Mouse (Mus musculus) stomach, postnatal 0 days (tissue): ENCODE measurements around the gene Trim10. TPM values are rescaled to one million over a fixed set of nuclear protein-coding genes. Genes with fewer than 3 reads are reported as not detected.
"Not testable (repeated sequence)": the region's sequence is repeated elsewhere in the genome, so short reads cannot be mapped to it uniquely, and the experiment has no call there.

ENCODE experiments used
- ATAC-seq: fragments of 200-750 bp; cut with Nextera tagmentation; 2 replicates; pipeline ENCODE4 v1.8.0; 2017; ENCODE audit not compliant: low FRiP score, low TSS enrichment
- DNase-seq: peaks from one replicate; pipeline ENCODE4 v3.0.0-alpha.2; 2016; ENCODE audit warnings: low spot score
- H3K27ac ChIP-seq: fragments of 300-500 bp; sonication (generic); replicated peaks from 2 replicates; pipeline ENCODE4 v1.5.1; 2014; ENCODE audit warnings: mild to moderate bottlenecking, control low read depth
- H3K27me3 ChIP-seq: fragments of 300-500 bp; sonication (generic); 2 replicates; pipeline ENCODE4 v1.6.1; 2014; ENCODE audit warnings: low read length; ENCODE audit not compliant: control insufficient read depth, insufficient read depth
- H3K36me3 ChIP-seq: fragments of 300-500 bp; sonication (generic); 2 replicates; pipeline ENCODE4 v1.6.1; 2014; ENCODE audit warnings: low read length, mixed read lengths; ENCODE audit not compliant: control insufficient read depth, insufficient read depth
- H3K4me1 ChIP-seq: fragments of 300-500 bp; sonication (generic); replicated peaks from 2 replicates; pipeline ENCODE4 v1.6.1; 2014; ENCODE audit warnings: antibody characterized with exemption; ENCODE audit not compliant: control insufficient read depth, insufficient read depth
- H3K4me2 ChIP-seq: fragments of 300-500 bp; sonication (generic); replicated peaks from 2 replicates; pipeline ENCODE4 v1.6.1; 2014; ENCODE audit warnings: low read depth, mild to moderate bottlenecking, control low read depth, moderate library complexity
- H3K4me3 ChIP-seq: fragments of 300-500 bp; sonication (generic); 2 replicates; pipeline ENCODE4 v1.5.1; 2014; ENCODE audit warnings: low read depth, low read length, control low read depth
- H3K9ac ChIP-seq: fragments of 300-500 bp; sonication (generic); 2 replicates; pipeline ENCODE4 v1.6.1; 2014; ENCODE audit warnings: mild to moderate bottlenecking, low read length, control low read depth, mixed read lengths
- H3K9me3 ChIP-seq: fragments of 300-500 bp; sonication (generic); 2 replicates; pipeline ENCODE4 v1.6.1; 2016; ENCODE audit warnings: low read length; ENCODE audit not compliant: control insufficient read depth
- CTCF ChIP-seq: IDR thresholded peaks from 2 replicates; pipeline ENCODE4 v1.5.1; 2016; ENCODE audit warnings: antibody characterized with exemption, low read depth, mild to moderate bottlenecking, moderate library complexity
- EP300 ChIP-seq: optimal IDR thresholded peaks from 2 replicates; pipeline ENCODE3; 2016; ENCODE audit warnings: antibody characterized with exemption
- WGBS: fragments of 180-500 bp; shearing (Covaris S2); extraction: QIAGEN DNeasy Blood & Tissue Kit; methylation state at CpG from one replicate; pipeline ENCODE4 v1.1.7; 2014; 5-methylcytosine and 5-hydroxymethylcytosine counted together
- polyA plus RNA-seq: library from polyadenylated mRNA; unstranded; fragments of >200 nt; fragmentation: Nextera tagmentation; extraction: Ambion mirVana; gene quantifications from 2 replicates; pipeline ENCODE4 v1.2.1, GENCODE M21; 2015

The Trim10 gene
- polyA plus RNA-seq: 0.28 and 0.32 TPM in 2 replicates

GRCm38 (mm10) chr17:36869284-36869954 is at the start of gene Trim10:
TSS of gene Trim10 (plus strand) at chr17:36869574.
- H3K4me3 ChIP-seq: no peak within 1 kb of the TSS
- H3K4me1 ChIP-seq: no peaks in the 10 kb centered on the region
- H3K36me3 ChIP-seq: no peaks in the 10 kb centered on the region
- DNase-seq (peak; percentile 22), ATAC-seq (no peak)
- H3K9me3 ChIP-seq: no peaks in the 10 kb centered on the region
- no peak within 1 kb of the TSS for H3K27ac ChIP-seq
- H3K4me2 ChIP-seq: no peak within 1 kb of the TSS
- TF ChIP-seq CTCF: no peak
- TF ChIP-seq EP300: no peak
- 79% methylated on average over 4 of the region's 4 CpGs for WGBS
- peak within 1 kb of the TSS; percentile 1; the same call in 1 of the 2 replicates for H3K9ac ChIP-seq
- no peaks in the 10 kb centered on the region for H3K27me3 ChIP-seq

GRCm38 (mm10) chr17:36824005-36824404 is 45.4 kb upstream of the Trim10 start:
- ATAC-seq: peak; percentile 17; the same call in 1 of the 2 replicates

GRCm38 (mm10) chr17:36825525-36825924 is 43.8 kb upstream of the Trim10 start:
- no peak overlapping the region for H3K9ac ChIP-seq
- H3K4me2 ChIP-seq: no peak overlapping the region
- H3K27me3 ChIP-seq: no peaks in the 10 kb centered on the region
- TF ChIP-seq CTCF: peak; percentile 56
- TF ChIP-seq EP300: no peak
- peak; percentile 60; the same call in 1 of the 2 replicates for ATAC-seq
- no peak overlapping the region for H3K27ac ChIP-seq
- H3K4me3 ChIP-seq: no peak overlapping the region
- H3K9me3 ChIP-seq: no peaks in the 10 kb centered on the region
- H3K36me3 ChIP-seq: no peaks in the 10 kb centered on the region
- WGBS: 25% methylated on average over 4 of the region's 4 CpGs
- no peak for DNase-seq
- H3K4me1 ChIP-seq: no peaks in the 10 kb centered on the region

More at GRCm38 (mm10) chr17:36824005-36824404, 45.4 kb upstream of the Trim10 start:
- Histone ChIP-seq H3K4me2 (no peak overlapping the region), H3K4me3 (no peak overlapping the region), H3K27ac (no peak overlapping the region), H3K27me3 (no peaks in the 10 kb centered on the region), H3K9ac (no peak overlapping the region), H3K9me3 (no peaks in the 10 kb centered on the region), H3K36me3 (no peaks in the 10 kb centered on the region), H3K4me1 (no peaks in the 10 kb centered on the region)
- TF ChIP-seq EP300: no peak
- peak; percentile 83 for TF ChIP-seq CTCF
- peak; percentile 72 for DNase-seq

GRCm38 (mm10) chr17:36826002-36826401 is 43.4 kb upstream of the Trim10 start:
- H3K27me3 ChIP-seq, H3K27ac ChIP-seq, H3K36me3 ChIP-seq, H3K4me3 ChIP-seq, H3K4me2 ChIP-seq, H3K9me3 ChIP-seq, H3K4me1 ChIP-seq, H3K9ac ChIP-seq: not testable (repeated sequence)
- peak; percentile 85 for TF ChIP-seq CTCF
- DNase-seq (peak; percentile 82), ATAC-seq (peak; percentile 85)
- 7% methylated on average over 5 of the region's 5 CpGs for WGBS

GRCm38 (mm10) chr17:36828488-36828887 is 40.9 kb upstream of the Trim10 start:
- Histone ChIP-seq H3K4me3 (no peak overlapping the region), H3K9me3 (no peaks in the 10 kb centered on the region), H3K9ac (no peak overlapping the region), H3K4me1 (no peaks in the 10 kb centered on the region), H3K27me3 (no peaks in the 10 kb centered on the region), H3K4me2 (no peak overlapping the region), H3K27ac (no peak overlapping the region), H3K36me3 (no peaks in the 10 kb centered on the region)
- WGBS: 81% methylated on average over 2 of the region's 2 CpGs
- DNase-seq (no peak), ATAC-seq (no peak)
- TF ChIP-seq EP300: no peak
- TF ChIP-seq CTCF: no peak

- no peak for ATAC-seq
- H3K9ac ChIP-seq: no peak overlapping the region
- no peaks in the 10 kb centered on the region for H3K9me3 ChIP-seq
- no peak overlapping the region for H3K4me3 ChIP-seq
- no peaks in the 10 kb centered on the region for H3K4me1 ChIP-seq
- H3K4me2 ChIP-seq: no peak overlapping the region
- no peaks in the 10 kb centered on the region for H3K36me3 ChIP-seq
- H3K27me3 ChIP-seq: no peaks in the 10 kb centered on the region
- no peak for TF ChIP-seq EP300
- no peak for TF ChIP-seq CTCF
- no peak for DNase-seq
- 73% methylated on average over 3 of the region's 3 CpGs for WGBS
- H3K27ac ChIP-seq: no peak overlapping the region
Observed at GRCm38 (mm10) chr17:36830470-36830869, 38.9 kb upstream of the Trim10 start.
